Mouse (Mus musculus): ENCODE results near the gene Snw1.

Gene Snw1

DNA sequence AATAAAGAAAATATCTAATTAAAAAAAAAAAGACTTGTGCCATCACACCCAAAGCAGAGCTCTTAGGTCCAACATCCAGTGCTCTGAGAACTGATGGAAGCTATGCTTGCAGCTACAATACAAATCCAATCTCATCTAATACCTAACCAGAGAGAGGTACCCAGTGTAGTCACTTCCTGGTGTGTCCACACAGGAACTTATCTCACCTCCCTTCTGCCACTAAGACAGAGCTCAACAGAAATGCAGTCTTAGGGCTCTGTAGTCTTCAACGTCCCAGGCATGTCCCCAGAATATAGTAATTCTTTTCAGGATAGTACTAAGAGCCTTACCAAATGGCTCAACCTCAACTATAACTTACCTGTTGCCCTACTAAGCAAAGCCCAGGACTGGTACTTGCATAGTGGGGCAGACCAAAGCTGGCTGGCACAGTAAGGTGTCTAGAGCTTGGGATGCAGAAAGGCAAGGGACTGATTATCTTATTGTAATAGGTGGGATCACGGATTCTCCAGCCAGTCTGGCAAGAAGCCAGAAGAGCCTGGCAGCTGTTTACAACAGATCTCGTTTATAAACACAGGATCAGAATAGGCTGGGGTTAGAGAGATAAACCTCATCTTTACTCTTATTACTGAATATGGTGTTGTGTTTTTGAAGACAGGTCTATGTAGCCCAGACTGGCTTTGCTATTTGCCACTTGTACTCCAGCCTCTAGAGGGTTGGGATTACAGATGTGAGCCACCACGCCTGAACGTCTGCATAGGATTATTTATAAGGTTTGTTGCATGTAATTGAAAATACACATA lies 50.2 kb downstream of the Snw1 start:
- DNase-seq = no peak

DNA sequence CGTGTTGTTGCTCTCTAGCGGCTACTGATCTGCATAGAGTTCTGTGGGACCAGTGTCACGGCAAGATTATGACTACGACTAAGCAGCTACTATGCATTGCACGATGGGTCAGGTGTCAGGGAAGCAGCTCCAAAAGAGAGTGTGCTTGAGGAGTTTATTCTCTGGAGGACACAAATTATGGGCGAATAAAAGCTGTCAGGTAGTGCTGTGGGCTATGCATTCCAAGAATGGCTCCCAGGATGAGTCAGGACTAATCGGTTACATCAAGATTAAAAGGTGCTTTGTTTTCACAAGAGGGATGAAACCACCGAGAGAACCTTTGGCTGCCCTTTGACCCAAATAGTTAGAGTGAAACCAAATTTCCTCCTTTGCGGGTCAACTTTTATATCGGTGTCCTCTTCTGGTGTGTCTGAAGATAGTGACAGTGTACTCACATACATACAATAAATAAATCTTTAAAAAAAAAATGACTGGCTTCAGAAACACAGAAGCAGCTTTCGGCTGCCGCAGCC lies 52.0 kb downstream of the Snw1 start:
- no peak for DNase-seq

DNA sequence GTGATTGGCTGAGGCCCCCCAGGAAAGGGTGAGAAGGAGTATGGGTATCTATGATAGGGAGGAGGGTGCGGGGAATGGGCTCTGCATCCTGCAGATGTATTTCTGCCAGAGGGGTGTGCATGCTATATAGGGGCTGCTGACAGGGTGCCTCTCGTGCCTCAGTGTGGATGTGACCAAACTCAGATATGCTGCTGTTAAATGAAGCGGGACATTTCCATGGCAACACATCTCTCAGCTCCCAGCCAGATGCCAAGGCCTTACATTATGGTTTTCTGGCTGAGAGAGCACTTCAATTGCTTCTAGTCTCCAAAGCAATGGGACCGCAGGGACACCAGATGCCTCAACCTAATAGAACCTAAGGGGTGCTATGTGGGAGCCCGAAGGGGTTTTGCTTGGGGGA lies 53.2 kb downstream of the Snw1 start:
- no peak for DNase-seq

DNA sequence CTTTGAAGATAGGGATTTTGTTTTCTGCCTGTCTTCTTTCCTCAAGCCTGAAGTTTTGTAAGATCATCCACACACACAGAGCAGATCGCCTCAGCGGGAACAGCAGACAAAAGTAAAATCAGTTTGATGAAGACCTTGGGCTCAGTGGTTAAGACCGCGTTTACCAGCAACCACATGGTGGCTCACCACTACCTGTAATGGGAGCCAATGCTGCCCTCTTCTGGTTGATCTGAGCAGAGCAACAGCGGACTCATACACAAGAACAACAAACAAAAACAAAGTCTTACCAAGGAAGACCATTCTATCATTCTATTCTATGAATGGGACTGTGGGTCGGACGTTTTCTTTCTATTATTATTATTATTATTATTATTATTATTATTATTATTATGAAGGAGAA lies 55.4 kb downstream of the Snw1 start:
- peak; percentile 32 to 68 for DNase-seq

DNA sequence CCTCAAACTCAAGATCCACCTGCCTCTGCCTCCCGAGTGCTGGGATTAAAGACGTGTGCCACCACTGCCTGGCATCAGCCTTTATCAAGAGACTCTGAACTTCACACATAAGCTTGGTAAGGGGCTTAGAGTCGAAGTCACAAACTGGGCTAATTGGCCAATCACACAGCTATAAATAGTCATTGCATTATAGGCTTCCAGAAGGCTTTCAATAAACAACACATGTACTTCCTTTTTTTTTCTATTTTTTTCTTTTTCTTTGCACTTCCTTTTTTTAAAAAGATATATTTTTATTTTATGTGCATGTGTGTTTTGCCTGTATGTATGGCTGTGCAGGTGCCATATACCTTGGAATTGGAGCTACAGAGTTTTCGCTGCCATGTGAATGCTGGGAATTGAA lies 56.7 kb downstream of the Snw1 start:
- DNase-seq = no peak

DNA sequence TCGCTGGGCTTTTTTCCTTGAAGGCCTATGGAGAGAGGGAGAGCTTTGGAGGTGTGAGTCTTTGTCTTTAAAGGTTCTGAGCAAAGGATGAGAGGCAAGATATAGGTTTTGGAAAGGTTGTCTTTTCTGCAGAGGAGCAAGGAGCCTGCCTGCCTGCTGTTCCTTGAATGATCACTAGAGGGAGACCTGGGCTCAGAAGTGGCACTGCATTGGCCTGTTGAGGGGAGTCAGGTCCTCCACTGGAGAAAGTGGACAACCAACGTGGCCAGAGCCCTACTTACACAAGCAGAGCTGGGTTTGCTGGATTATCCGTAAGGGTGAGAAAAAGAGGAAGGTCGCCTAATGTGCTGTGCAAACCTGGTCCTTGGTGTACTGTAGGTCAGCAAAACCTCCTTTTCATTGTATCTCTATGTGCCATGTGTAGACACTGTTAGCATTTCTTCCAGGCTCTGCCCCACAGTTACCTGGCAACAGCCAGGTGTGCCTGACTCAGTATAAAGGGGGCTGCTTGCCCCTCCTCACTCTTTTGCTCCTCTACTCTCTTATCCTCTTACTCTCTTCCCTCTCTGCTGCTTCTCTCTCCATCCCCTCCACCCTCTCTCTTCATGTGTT lies 58.8 kb downstream of the Snw1 start:
- DNase-seq = peak; percentile 54 to 82

DNA sequence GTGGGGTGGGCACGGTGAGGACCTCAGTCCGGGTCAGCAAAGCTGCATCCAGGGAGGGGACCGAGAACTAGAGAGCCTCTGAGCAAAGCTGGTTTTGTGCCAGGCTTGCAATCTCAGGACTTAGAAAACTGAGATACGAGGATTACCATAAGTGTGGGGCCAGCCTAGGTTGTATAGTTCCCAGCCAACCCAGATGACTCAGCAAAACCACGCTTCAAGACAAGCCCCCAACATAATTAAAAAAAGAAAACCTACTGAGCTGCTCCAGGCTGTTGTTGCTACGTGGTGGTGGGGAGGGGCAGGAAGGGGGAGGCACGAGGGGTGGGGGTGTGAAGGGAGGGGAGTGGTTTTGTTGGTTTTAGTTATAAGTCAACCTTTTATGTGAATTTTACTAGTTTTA lies 61.1 kb downstream of the Snw1 start:
- DNase-seq = no peak

DNA sequence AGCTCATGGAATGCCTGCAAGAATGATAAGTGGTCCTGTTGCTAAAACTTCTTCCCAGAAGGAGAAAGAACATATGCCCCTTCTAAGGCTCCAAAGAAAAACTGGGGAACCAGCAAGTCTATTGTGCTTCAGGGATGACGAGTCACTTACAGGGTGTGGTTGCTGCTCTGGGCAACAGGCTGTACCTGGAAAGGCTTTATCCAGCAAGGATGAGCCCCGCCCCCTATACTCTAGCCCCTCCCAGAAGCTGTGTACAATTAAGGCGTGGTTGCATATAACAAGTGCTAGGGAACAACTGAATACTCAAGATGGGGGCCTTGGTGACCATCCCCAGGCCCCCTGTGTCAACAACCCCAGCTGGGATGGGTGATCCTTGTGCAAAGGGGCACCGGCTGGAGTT lies 63.0 kb downstream of the Snw1 start:
- DNase-seq = no peak

DNA sequence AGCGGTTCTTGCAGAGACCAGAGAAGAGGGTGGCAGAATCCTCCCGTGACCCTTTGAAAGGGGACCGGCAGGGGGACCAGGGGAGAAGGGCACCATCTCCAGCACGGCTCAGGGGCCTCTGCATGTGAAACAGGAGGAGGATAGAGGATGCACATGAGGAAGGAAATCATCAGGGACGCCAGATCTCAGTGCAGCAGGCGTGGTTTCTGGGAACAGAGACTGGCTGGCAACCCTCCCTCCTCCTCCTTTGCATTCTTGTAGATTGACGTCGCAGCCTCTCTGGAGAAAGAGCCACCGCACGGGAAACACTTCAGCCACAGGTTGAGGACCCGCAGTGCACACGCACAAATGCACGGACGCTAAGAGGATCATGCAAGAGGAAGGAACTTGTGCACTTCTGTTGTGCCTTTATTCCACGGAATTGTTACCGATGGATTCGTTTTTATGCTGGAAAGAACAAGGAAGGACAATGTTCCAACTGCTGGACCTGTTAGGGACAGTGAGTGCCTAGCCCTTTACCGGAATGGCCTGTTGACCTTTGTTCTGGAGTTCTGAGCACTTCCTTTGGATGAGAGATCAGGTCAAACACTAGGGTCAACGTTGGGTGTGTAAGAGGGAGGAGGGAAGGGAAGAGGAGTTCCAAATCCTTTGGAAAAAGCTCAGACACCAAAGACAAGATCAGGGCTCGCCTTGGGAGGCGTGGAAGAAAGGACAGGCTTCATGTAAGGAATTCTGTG lies 64.0 kb downstream of the Snw1 start:
- peak; percentile 74 to 77 for DNase-seq

DNA sequence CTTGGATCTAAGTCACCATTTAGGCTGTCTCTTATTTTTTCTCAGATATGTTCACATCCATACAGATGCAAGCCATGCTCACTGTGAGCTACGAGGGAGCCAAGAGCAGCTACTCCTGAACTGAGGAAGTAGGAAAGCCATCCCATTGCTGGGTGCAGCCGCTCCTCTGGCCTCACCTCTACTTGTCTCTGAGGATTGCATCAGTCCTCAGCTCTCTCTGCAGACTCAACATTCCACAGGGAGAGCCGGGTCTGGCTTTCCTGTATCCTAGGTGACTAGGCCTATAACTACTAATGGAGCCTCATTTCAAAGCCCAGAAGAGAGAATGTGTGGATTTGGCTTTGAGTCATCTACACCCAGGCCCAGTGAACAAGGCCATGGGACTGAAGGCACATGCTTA lies 66.4 kb downstream of the Snw1 start:
- DNase-seq = peak in 1 of 2 experiments; percentile 54

DNA sequence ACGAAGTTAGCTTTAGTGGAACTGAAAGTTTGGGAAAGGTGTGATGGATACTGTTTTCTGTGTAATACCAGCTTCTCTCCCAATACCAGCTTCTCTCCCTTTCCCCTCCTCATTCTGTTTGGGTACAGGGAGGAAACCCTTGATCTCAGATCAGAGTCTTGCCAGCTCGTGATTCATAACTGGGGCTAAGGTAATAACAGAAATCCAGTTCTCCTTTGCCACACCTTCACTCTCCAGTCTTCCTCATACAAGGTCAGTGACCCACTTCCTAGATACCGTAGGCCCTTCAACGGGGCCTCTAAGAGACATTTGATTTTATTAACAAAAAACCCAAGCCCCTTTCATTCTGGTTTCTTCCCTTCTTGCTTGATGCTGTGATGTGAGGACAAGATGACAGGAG lies 66.9 kb downstream of the Snw1 start:
- DNase-seq = no peak

DNA sequence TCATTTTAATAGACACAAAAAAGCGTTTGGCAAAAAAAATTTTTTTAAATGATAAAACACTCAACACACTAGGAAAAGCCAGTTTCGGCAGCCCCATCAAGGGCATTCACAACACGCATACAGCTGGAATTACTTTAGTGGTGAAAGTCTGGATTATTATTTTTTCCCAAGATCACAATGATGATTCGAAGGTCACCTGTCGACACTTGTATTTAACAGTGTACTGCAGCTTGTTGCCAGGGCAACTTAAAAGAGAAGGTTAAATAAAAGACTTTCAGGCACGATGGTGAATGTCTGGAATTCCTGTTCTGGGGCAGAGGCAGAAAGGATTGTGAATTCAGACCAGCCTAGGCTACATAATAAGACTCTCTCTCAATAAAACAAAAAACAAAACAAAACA lies 70.2 kb downstream of the Snw1 start:
- DNase-seq = no peak

DNA sequence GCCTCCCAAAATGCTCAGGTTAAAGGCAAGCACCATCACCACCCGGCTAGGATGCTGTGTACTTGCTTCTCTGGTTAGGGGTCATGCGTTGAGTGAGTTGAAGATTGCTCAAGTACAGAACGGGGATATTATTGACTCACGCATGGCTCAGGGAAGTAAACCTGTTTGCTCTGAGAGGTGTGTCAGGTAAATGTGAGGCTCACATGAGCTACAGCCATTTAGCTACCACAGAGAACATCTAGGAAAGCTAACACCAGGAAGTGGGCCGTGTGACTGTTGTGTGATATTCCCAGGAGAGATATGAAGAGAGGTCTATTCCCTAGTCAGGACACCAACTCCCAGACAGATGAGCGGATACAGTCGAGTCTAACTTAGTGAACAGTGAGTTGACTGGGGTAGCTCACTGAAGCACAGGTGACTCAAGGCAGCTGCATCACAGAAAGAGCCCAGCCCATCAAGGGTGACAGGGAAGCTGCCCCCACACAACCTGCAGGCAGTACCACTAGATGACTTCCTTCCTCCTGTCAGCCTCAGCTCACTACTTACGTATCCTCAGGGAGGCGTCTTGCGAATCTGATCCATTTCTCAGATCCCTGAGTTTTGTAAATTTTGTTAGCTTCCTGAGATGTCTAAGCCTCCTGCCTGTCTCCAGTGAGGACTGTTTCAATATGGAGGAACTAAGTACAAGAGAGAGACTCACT lies 72.8 kb downstream of the Snw1 start:
- no peak for DNase-seq

All from lung, postnatal 4 days (tissue).